Mouse (Mus musculus): ENCODE results near the gene Rnf5.

The Rnf5 gene

DNA sequence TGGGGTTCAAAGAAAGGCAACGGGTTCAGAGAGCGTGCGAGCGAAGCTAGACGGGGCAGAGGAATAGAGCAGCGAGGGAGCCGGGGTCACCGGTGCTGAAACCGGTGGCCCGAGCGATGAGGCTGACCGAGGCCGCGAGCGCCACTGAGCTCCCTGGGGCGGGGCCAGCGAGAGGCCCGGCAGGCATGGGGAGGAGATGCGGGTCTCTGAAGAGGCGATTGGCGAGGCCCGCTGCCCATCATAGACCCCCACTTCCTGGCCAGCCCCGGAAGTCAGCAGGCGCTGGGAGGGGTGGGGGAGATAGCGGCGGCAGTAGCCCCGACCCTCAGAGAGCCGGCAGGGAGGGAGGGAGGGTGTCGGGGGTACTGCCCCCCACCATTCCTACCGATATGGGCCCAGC lies 2.1 kb upstream of the Rnf5 start:
- peak; percentile 95 for DNase-seq (ENCODE audit: low spot score)

- DNase-seq (ENCODE audit: low spot score): peak; percentile 93
Measured at GRCm38 (mm10) chr17:34604511-34605237, 1.2 kb upstream of the Rnf5 start.

DNA sequence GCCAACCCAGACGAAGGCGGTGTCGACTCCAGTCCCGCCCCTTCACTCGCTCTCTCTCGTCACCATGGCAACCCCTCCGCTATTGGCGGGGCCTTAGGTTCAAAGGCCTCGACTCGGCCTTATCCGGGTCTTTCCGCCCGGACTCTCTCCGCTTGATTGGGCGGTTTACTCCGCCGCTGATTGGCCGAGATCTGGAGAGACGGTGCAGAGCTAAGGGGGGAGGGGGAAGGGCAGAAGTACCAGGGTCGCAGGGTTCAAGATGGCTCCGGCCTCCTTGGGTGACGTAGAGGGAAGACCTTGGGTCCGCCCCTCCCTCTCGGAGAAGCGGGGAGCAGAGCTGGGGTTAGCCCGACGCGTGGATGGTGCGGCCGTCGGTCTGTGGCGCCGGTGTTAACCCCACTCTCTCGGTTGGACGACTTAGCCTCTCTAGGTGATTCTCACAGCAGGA lies 595 bp upstream of the Rnf5 start, which contains the start of gene Agpat1:
Gene Agpat1 (plus strand): TSS at position 202 of the 448 bp plus-strand sequence.
- peak; percentile 100 for DNase-seq (ENCODE audit: low spot score)

DNA sequence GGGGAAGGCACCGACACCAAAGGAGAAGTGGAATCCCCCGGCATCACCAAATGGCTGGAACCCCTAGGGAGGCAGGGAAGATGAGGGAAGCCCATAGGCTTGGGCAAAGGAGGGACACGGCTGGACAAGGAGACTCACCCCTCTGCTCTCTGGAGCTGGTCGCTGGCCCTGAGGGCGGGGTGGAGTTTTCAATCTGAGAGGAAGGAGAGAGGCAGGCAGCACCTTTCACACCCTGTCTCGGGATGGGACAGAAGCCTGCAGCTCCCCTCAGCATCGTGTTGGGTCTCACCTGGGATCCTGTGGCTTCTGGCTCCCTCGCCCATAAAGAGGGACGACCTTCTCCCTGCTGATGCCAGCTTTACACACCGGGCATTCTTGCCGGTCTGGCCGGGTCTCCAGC lies 1.7 kb downstream of the Rnf5 start:
- no peak for DNase-seq (ENCODE audit: low spot score)

DNA sequence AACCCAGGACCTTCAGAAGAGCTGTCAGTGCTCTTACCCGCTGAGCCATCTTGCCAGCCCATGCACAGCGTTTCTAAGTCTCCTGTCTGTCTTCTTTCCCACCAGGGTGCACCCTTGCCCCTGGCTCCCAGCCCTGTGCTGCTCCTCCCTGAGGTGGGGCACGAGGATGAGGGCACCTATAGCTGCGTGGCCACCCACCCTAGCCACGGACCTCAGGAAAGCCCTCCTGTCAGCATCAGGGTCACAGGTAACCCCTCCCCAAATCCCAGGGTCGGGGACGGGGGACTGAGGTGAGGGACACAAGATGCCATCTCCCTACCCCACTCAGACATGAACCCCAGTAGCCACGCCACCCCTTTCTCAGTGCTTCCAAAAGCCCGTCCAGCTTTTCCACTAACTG lies 3.6 kb downstream of the Rnf5 start:
- no peak for DNase-seq (ENCODE audit: low spot score)

DNA sequence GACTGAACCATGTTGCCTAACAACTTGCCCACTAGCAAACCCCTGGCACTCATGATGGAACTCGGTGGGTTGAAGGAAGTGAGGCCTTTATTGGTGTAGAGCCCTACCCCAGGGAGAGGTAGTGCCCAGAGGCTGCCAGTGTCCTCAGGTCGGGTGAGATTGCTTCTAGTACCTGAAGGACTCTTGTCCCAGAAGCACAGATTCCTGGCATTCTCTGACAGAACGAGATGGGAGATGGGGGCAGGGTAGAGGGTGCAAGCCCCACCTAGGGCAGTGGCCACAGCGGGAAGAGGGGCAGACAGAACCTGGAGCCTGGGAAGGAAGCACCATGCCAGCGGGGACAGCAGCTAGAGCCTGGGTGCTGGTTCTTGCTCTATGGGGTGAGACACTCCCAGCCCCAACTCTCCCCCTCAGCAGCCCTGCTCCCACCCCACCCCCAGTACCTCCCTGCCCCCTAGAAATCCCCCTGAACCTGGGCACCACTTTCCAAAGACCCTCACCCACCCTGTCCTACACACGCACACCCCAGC lies 5.9 kb downstream of the Rnf5 start, which contains the start of gene Ager:
Gene Ager (plus strand): TSS at position 297 of the 530 bp plus-strand sequence.
- DNase-seq (ENCODE audit: low spot score): no peak

GRCm38 (mm10) chr17:34596098-34596497 lies 7.4 kb downstream of the Rnf5 start:
- DNase-seq (ENCODE audit: low spot score): no peak

DNA sequence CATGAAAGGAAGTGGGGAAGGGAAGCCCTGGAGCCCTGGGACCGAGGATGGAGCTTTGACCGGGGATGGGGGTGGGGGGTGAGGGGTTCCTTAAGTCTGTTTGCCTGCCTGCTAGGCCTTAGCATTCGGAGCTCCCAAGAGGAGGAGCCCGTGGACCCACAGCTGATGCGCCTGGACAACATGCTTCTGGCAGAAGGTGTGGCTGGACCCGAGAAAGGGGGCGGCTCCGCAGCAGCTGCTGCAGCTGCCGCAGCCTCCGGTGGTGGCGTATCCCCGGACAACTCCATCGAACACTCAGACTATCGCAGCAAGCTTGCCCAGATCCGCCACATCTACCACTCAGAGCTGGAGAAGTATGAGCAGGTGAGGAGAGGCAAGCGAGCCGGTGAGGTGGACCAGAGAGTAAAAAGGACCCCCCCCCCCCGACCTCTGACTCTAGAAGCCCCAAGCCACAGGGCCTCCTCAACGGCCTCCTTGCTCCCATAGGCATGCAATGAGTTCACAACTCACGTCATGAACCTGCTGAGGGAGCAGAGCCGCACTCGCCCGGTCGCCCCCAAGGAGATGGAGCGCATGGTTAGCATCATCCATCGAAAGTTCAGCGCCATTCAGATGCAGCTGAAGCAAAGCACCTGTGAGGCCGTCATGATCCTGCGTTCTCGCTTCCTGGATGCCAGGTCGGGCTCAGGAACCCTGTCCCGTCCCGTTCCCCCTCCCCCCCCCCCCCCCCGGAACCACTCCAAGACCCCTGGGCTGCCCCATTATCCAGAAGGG lies 9.6 kb downstream of the Rnf5 start:
- DNase-seq (ENCODE audit: low spot score): no peak

DNA sequence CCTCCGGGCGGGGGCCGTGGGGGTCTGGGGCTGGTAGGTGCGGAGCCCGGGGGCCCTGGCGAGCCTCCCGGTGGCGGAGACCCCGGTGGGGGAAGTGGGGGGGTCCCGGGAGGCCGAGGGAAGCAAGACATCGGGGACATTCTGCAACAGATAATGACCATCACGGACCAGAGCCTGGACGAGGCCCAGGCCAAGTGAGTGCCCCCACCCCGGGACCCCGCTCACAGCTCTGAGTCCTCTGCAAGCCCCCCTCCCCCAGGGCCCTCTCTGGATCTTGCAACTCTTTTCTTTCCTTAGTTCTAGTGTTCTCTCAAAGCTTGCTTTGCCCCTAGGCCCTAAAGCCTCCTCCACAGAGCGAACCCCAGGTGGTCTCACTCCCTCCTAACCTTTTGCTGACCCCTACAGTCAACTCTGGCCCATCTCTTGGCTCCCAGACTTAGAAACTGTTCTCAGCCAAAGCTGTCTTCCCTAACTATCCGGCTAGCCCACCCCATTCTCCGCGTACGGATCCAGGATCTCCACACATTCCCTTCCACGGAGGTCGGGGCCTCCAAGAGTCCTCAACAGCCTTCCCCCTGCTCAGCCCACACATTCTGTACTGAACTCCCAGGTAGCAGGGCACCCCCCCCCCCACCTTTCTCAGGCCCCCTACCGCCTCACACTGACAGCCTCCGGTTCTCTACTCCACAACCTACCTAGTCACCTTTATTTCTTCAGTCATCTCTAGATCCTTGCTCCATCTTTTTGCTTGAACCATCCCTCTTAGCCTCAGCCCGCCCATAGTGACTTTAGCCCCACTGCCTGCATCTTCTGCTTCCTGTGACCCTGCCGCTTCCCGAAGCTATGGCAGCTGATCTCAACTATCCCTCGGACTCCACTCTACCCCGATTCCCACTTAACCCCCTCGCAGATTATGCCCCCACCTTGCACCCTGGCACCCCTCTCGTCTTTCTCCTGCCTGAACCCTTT lies 10.6 kb downstream of the Rnf5 start:
- peak; percentile 68 for DNase-seq (ENCODE audit: low spot score)

GRCm38 (mm10) chr17:34591994-34592375 lies 11.5 kb downstream of the Rnf5 start:
- DNase-seq (ENCODE audit: low spot score): peak; percentile 92

- no peak for DNase-seq (ENCODE audit: low spot score)
Measured at GRCm38 (mm10) chr17:34591029-34591993, 12.2 kb downstream of the Rnf5 start, which contains the start of gene Pbx2. Gene Pbx2, plus strand, starts transcription at chr17:34591266.

- no peak for DNase-seq (ENCODE audit: low spot score)
Measured at GRCm38 (mm10) chr17:34590154-34590987, 13.1 kb downstream of the Rnf5 start.

DNA sequence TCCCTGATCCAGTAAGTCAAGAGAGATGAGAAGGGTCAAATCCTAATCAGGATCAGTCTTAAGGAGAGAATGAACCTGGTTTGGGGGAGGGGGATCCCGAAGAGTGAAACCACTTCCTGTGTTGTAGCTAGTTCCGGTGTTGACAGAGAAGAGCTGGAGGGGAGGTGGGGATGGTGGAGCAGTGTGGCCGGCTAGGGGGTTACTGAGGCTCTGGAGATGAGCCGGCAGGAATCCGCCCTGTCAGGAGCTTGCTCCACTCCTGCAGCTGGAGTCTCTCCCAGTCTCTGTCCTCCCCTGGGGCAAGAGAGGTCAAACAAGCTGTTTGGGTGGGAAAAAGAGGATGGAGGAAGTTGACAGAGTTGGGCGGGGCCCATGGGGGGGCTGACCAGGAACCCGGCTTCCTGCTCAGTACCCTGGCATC lies 13.8 kb downstream of the Rnf5 start, which contains the start of gene Gpsm3:
Gene Gpsm3 (plus strand): TSS at position 126 of the 421 bp plus-strand sequence.
- DNase-seq (ENCODE audit: low spot score): no peak

DNA sequence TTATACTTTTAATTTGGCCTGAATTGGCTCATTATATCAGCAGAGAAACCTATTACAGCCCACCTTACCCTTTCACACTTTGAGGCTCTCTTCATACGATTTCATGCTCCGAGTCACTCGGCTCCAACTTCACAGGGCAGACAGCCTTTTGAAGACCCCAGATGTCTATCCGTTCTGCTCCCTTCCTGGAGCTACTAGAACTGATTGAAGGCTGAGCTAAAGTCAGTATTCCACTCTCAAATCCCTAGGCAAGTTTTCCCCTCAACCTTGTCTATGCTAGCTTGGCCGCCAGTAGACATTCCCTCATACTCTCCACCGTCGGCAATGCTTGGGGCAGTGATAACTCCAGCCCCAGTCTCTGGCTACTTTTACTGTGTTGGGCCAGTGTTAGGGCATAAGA lies 14.3 kb downstream of the Rnf5 start:
- no peak for DNase-seq (ENCODE audit: low spot score)

DNA sequence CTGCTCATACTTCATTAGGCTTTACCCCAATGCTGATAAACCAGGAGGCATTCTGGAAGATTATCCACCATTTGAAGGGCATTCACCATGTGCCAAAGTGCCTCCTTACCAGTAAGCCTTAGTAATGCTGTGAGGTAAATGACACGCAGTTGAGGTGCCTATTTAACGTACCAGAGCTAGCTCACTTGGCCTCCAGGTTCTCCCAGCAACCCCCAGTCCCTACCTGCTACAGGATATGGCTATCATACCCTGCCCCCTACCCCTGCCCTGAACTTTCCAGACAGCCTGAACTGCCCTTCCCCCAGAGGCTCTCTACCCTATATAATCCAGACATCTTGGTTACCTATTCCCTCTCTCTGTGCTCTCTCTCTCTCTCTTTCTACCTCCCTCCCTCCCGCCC lies 14.7 kb downstream of the Rnf5 start:
- no peak for DNase-seq (ENCODE audit: low spot score)

- DNase-seq (ENCODE audit: low spot score): peak; percentile 43
Measured at GRCm38 (mm10) chr17:34587814-34588213, 15.7 kb downstream of the Rnf5 start.

- DNase-seq (ENCODE audit: low spot score): peak; percentile 92
Measured at GRCm38 (mm10) chr17:34587423-34587811, 16.1 kb downstream of the Rnf5 start.

DNA sequence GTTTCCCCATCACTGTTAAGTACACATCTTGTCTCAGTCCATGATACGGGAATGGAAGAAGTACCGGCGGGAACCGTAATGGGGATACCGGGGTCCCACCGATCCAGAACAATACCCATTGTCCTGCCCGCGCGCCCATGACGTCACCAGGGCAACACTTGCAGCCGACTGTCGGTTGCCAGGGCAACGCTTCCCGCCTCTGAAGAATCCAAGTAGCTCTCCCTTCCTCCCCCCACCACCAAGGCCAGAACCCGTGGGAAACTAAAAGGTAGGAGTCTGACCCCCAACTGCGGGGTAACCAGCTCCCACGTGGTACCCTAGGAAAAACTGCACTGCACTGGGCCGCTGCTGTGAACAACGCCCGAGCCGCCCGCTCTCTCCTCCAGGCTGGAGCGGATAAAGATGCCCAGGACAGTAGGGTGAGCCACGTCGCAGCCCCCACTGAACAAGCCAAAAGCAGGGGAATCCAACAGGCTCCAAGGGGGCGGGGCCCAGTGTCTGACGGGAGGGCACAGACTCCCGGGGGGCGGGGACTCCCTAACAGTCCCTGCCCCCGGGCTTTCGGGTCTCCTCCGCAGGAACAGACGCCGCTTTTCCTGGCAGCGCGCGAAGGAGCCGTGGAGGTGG lies 16.6 kb downstream of the Rnf5 start:
- peak; percentile 55 for DNase-seq (ENCODE audit: low spot score)
